Mouse (Mus musculus): ENCODE data around the gene Phf23.

GRCm38 (mm10) chr11:70024151-70024514 lies 28.6 kb downstream of the Phf23 start:
- TF ChIP-seq POLR2A (IDR thresholded peaks at IDR 0.05; ENCODE audit: insufficient read depth, low read depth, low read length) = no peak
- TF ChIP-seq CTCF (IDR thresholded peaks at IDR 0.05; ENCODE audit: insufficient read depth, low read depth, low read length) = no peak
